Mouse (Mus musculus): ENCODE measurements around the gene Adgrv1. TPM values are rescaled to one million over a fixed set of nuclear protein-coding genes. Genes with fewer than 3 reads are reported as not detected.

Gene Adgrv1
- polyA plus RNA-seq, 1 experiment, result 11.3 TPM

- Histone ChIP-seq H3K9ac (ENCODE audit: low read depth, poor library complexity, severe bottlenecking) (no peak overlapping the region), H3K4me1 (ENCODE audit: control insufficient read depth, insufficient read depth, low read length) (no peaks in the 10 kb centered on the region), H3K4me3 (ENCODE audit: low read depth, low read length) (no peak overlapping the region), H3K36me3 (ENCODE audit: control insufficient read depth, insufficient read depth, low read length, poor library complexity, severe bottlenecking) (no peaks in the 10 kb centered on the region), H3K9me3 (replicated peaks; ENCODE audit: control insufficient read depth, insufficient read depth, low read length, poor library complexity, severe bottlenecking) (no peaks in the 10 kb centered on the region), H3K27me3 (ENCODE audit: control insufficient read depth, insufficient read depth, low read length, poor library complexity, severe bottlenecking) (no peaks in the 10 kb centered on the region), H3K27ac (ENCODE audit: insufficient read depth, low read length) (no peak overlapping the region)
- TF ChIP-seq POLR2A (IDR thresholded peaks at IDR 0.05; ENCODE audit: insufficient read depth, low read length) (no peak), CTCF (IDR thresholded peaks at IDR 0.05; ENCODE audit: low read depth, low read length) (no peak), EP300 (IDR thresholded peaks at IDR 0.05; ENCODE audit: insufficient read depth, low read depth, low read length) (no peak)
Observed at GRCm38 (mm10) chr13:81369564-81369963, 263.4 kb downstream of the Adgrv1 start.

- H3K27ac ChIP-seq (ENCODE audit: insufficient read depth, low read length), result no peak overlapping the region
- no peaks in the 10 kb centered on the region for H3K4me1 ChIP-seq (ENCODE audit: control insufficient read depth, insufficient read depth, low read length)
- H3K9me3 ChIP-seq (replicated peaks; ENCODE audit: control insufficient read depth, insufficient read depth, low read length, poor library complexity, severe bottlenecking), result no peaks in the 10 kb centered on the region
- H3K27me3 ChIP-seq (ENCODE audit: control insufficient read depth, insufficient read depth, low read length, poor library complexity, severe bottlenecking), result no peaks in the 10 kb centered on the region
- H3K36me3 ChIP-seq (ENCODE audit: control insufficient read depth, insufficient read depth, low read length, poor library complexity, severe bottlenecking), result no peaks in the 10 kb centered on the region
- no peak overlapping the region for H3K4me3 ChIP-seq (ENCODE audit: low read depth, low read length)
- no peak overlapping the region for H3K9ac ChIP-seq (ENCODE audit: low read depth, poor library complexity, severe bottlenecking)
- no peak for TF ChIP-seq POLR2A (IDR thresholded peaks at IDR 0.05; ENCODE audit: insufficient read depth, low read length)
- TF ChIP-seq CTCF (IDR thresholded peaks at IDR 0.05; ENCODE audit: low read depth, low read length), result no peak
- no peak for TF ChIP-seq EP300 (IDR thresholded peaks at IDR 0.05; ENCODE audit: insufficient read depth, low read depth, low read length)
Observed at GRCm38 (mm10) chr13:81368987-81369386, 264.0 kb downstream of the Adgrv1 start.

GRCm38 (mm10) chr13:81367681-81368376, 265.1 kb downstream of the Adgrv1 start:
- Histone ChIP-seq H3K4me1 (ENCODE audit: control insufficient read depth, insufficient read depth, low read length) (no peaks in the 10 kb centered on the region), H3K27me3 (ENCODE audit: control insufficient read depth, insufficient read depth, low read length, poor library complexity, severe bottlenecking) (no peaks in the 10 kb centered on the region), H3K9me3 (replicated peaks; ENCODE audit: control insufficient read depth, insufficient read depth, low read length, poor library complexity, severe bottlenecking) (no peaks in the 10 kb centered on the region), H3K4me3 (ENCODE audit: low read depth, low read length) (no peak overlapping the region), H3K36me3 (ENCODE audit: control insufficient read depth, insufficient read depth, low read length, poor library complexity, severe bottlenecking) (no peaks in the 10 kb centered on the region), H3K27ac (ENCODE audit: insufficient read depth, low read length) (no peak overlapping the region), H3K9ac (ENCODE audit: low read depth, poor library complexity, severe bottlenecking) (no peak overlapping the region)
- TF ChIP-seq POLR2A (IDR thresholded peaks at IDR 0.05; ENCODE audit: insufficient read depth, low read length) (no peak), EP300 (IDR thresholded peaks at IDR 0.05; ENCODE audit: insufficient read depth, low read depth, low read length) (no peak), CTCF (IDR thresholded peaks at IDR 0.05; ENCODE audit: low read depth, low read length) (no peak)

GRCm38 (mm10) chr13:81360338-81360737, 272.6 kb downstream of the Adgrv1 start:
- TF ChIP-seq CTCF (IDR thresholded peaks at IDR 0.05; ENCODE audit: low read depth, low read length) (no peak), EP300 (IDR thresholded peaks at IDR 0.05; ENCODE audit: insufficient read depth, low read depth, low read length) (no peak), POLR2A (IDR thresholded peaks at IDR 0.05; ENCODE audit: insufficient read depth, low read length) (no peak)
- Histone ChIP-seq H3K27ac (ENCODE audit: insufficient read depth, low read length) (no peak overlapping the region), H3K36me3 (ENCODE audit: control insufficient read depth, insufficient read depth, low read length, poor library complexity, severe bottlenecking) (no peaks in the 10 kb centered on the region), H3K9ac (ENCODE audit: low read depth, poor library complexity, severe bottlenecking) (no peak overlapping the region), H3K4me1 (ENCODE audit: control insufficient read depth, insufficient read depth, low read length) (no peaks in the 10 kb centered on the region), H3K4me3 (ENCODE audit: low read depth, low read length) (no peak overlapping the region), H3K27me3 (ENCODE audit: control insufficient read depth, insufficient read depth, low read length, poor library complexity, severe bottlenecking) (no peaks in the 10 kb centered on the region), H3K9me3 (replicated peaks; ENCODE audit: control insufficient read depth, insufficient read depth, low read length, poor library complexity, severe bottlenecking) (no peaks in the 10 kb centered on the region)

GRCm38 (mm10) chr13:81358766-81359165, 274.2 kb downstream of the Adgrv1 start:
- H3K4me3 ChIP-seq (ENCODE audit: low read depth, low read length), result no peak overlapping the region
- no peaks in the 10 kb centered on the region for H3K27me3 ChIP-seq (ENCODE audit: control insufficient read depth, insufficient read depth, low read length, poor library complexity, severe bottlenecking)
- H3K9me3 ChIP-seq (replicated peaks; ENCODE audit: control insufficient read depth, insufficient read depth, low read length, poor library complexity, severe bottlenecking), result no peaks in the 10 kb centered on the region
- no peak for TF ChIP-seq EP300 (IDR thresholded peaks at IDR 0.05; ENCODE audit: insufficient read depth, low read depth, low read length)
- TF ChIP-seq CTCF (IDR thresholded peaks at IDR 0.05; ENCODE audit: low read depth, low read length), result no peak
- TF ChIP-seq POLR2A (IDR thresholded peaks at IDR 0.05; ENCODE audit: insufficient read depth, low read length), result no peak
- H3K9ac ChIP-seq (ENCODE audit: low read depth, poor library complexity, severe bottlenecking), result no peak overlapping the region
- no peaks in the 10 kb centered on the region for H3K36me3 ChIP-seq (ENCODE audit: control insufficient read depth, insufficient read depth, low read length, poor library complexity, severe bottlenecking)
- no peak overlapping the region for H3K27ac ChIP-seq (ENCODE audit: insufficient read depth, low read length)
- H3K4me1 ChIP-seq (ENCODE audit: control insufficient read depth, insufficient read depth, low read length), result no peaks in the 10 kb centered on the region

DNA sequence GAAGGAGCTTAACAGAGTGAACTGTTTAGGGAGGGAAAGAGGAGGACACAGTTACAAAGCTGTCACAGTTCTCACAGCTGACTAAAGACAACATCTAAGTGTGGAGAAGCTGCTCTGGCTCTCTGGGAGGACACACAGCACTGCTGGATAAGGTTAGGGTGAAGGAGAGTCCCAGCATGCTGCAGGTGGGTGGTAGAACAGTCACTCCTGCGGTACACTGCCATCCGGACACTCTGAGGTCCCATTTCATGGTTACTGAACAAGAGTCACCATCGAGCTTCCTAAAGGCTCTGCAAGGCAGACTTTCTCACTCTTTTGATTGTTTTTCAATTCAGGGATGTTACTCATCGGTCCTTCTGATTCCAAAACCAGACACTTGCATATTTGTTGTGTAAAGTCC, 274.6 kb downstream of the Adgrv1 start:
- no peaks in the 10 kb centered on the region for H3K4me1 ChIP-seq (ENCODE audit: control insufficient read depth, insufficient read depth, low read length)
- H3K4me3 ChIP-seq (ENCODE audit: low read depth, low read length), result no peak overlapping the region
- no peaks in the 10 kb centered on the region for H3K36me3 ChIP-seq (ENCODE audit: control insufficient read depth, insufficient read depth, low read length, poor library complexity, severe bottlenecking)
- H3K27me3 ChIP-seq (ENCODE audit: control insufficient read depth, insufficient read depth, low read length, poor library complexity, severe bottlenecking), result no peaks in the 10 kb centered on the region
- H3K27ac ChIP-seq (ENCODE audit: insufficient read depth, low read length), result no peak overlapping the region
- H3K9me3 ChIP-seq (replicated peaks; ENCODE audit: control insufficient read depth, insufficient read depth, low read length, poor library complexity, severe bottlenecking), result no peaks in the 10 kb centered on the region
- H3K9ac ChIP-seq (ENCODE audit: low read depth, poor library complexity, severe bottlenecking), result no peak overlapping the region
- TF ChIP-seq POLR2A (IDR thresholded peaks at IDR 0.05; ENCODE audit: insufficient read depth, low read length) (no peak), EP300 (IDR thresholded peaks at IDR 0.05; ENCODE audit: insufficient read depth, low read depth, low read length) (no peak), CTCF (IDR thresholded peaks at IDR 0.05; ENCODE audit: low read depth, low read length) (no peak)

All from ES-Bruce4 (cell line).